Mouse (Mus musculus) intestine, postnatal 0 days (tissue): Measurements from ENCODE around the gene Btn1a1. TPM values are rescaled to one million over a fixed set of nuclear protein-coding genes. Genes with fewer than 3 reads are reported as not detected.

Experiments used
- ATAC-seq: fragments of 200-750 bp; cut with Nextera tagmentation; 2 replicates; pipeline ENCODE4 v1.8.0; 2017; ENCODE audit warnings: mild to moderate bottlenecking, moderate TSS enrichment, moderate library complexity
- H3K27ac ChIP-seq: fragments of 300-500 bp; sonication (generic); 2 replicates; pipeline ENCODE4 v1.5.1; 2014; ENCODE audit warnings: mild to moderate bottlenecking, low read depth, low read length, moderate library complexity
- H3K27me3 ChIP-seq: fragments of 300-500 bp; sonication (generic); replicated peaks from 2 replicates; pipeline ENCODE4 v1.6.1; 2014; ENCODE audit warnings: low read length, mixed read lengths; ENCODE audit not compliant: control insufficient read depth, insufficient read depth
- H3K36me3 ChIP-seq: fragments of 300-500 bp; sonication (generic); 2 replicates; pipeline ENCODE4 v1.6.1; 2014; ENCODE audit warnings: mild to moderate bottlenecking, moderate library complexity; ENCODE audit not compliant: control insufficient read depth, insufficient read depth
- H3K4me1 ChIP-seq: fragments of 300-500 bp; sonication (generic); replicated peaks from 2 replicates; pipeline ENCODE4 v1.6.1; 2014; ENCODE audit warnings: antibody characterized with exemption, low read length, mixed read lengths; ENCODE audit not compliant: control insufficient read depth, insufficient read depth
- H3K4me2 ChIP-seq: fragments of 300-500 bp; sonication (generic); replicated peaks from 2 replicates; pipeline ENCODE4 v1.6.1; 2014; ENCODE audit warnings: low read depth, mild to moderate bottlenecking, moderate library complexity
- H3K4me3 ChIP-seq: fragments of 300-500 bp; sonication (generic); 2 replicates; pipeline ENCODE4 v1.5.1; 2014; ENCODE audit warnings: low read depth, low read length
- H3K9ac ChIP-seq: fragments of 300-500 bp; sonication (generic); 2 replicates; pipeline ENCODE4 v1.6.1; 2014; ENCODE audit warnings: mild to moderate bottlenecking, low read depth, low read length
- H3K9me3 ChIP-seq: fragments of 300-500 bp; sonication (generic); 2 replicates; pipeline ENCODE4 v1.6.1; 2016; ENCODE audit warnings: mixed run types; ENCODE audit not compliant: control insufficient read depth
- CTCF ChIP-seq: sonication (generic); IDR thresholded peaks from 2 replicates; pipeline ENCODE4 v1.5.1; 2016; ENCODE audit warnings: low read depth, mild to moderate bottlenecking, control low read depth, antibody characterized with exemption, moderate library complexity
- WGBS: fragments of 180-500 bp; shearing (Covaris S2); extraction: QIAGEN DNeasy Blood & Tissue Kit; methylation state at CpG from one replicate; pipeline ENCODE4 v1.1.7; 2014; 5-methylcytosine and 5-hydroxymethylcytosine counted together
- polyA plus RNA-seq: library from polyadenylated mRNA; unstranded; fragments of >200 nt; fragmentation: Nextera tagmentation; extraction: Ambion mirVana; gene quantifications from 2 replicates; pipeline ENCODE4 v1.2.1, GENCODE M21; 2015

The Btn1a1 gene
- polyA plus RNA-seq, 1 experiment from 2014 or later = not detected

GRCm38 (mm10) chr13:23466306-23466705 is 605 bp upstream of the Btn1a1 start:
- peak overlapping the region; percentile 90; the same call in 1 of the 2 replicates for H3K4me2 ChIP-seq
- WGBS = 68% methylated on average over 1 of the region's 1 CpGs
- TF ChIP-seq CTCF = no peak
- H3K4me1 ChIP-seq = 0 out of 2 replicates have a peak, but pooled peaks cover 3% of the 10 kb centered on the region
- no peak overlapping the region for H3K4me3 ChIP-seq
- no peaks in the 10 kb centered on the region for H3K36me3 ChIP-seq
- H3K9ac ChIP-seq = no peak overlapping the region
- H3K27ac ChIP-seq = no peak overlapping the region
- ATAC-seq = no peak
- H3K9me3 ChIP-seq = no peaks in the 10 kb centered on the region
- H3K27me3 ChIP-seq = no peaks in the 10 kb centered on the region

- H3K9ac ChIP-seq = no peak overlapping the region
- TF ChIP-seq CTCF = no peak
- H3K27me3 ChIP-seq = no peaks in the 10 kb centered on the region
- H3K27ac ChIP-seq = no peak overlapping the region
- H3K4me3 ChIP-seq = peak overlapping the region; percentile 55
- 10% methylated on average over 11 of the region's 11 CpGs for WGBS
- no peak for ATAC-seq
- peak overlapping the region; percentile 90 for H3K4me2 ChIP-seq
- 0 out of 2 replicates have a peak, but pooled peaks cover 3% of the 10 kb centered on the region for H3K4me1 ChIP-seq
- H3K36me3 ChIP-seq = no peaks in the 10 kb centered on the region
- H3K9me3 ChIP-seq = no peaks in the 10 kb centered on the region
Measured at GRCm38 (mm10) chr13:23464841-23465366, 797 bp downstream of the Btn1a1 start.

GRCm38 (mm10) chr13:23464224-23464637 is 1.5 kb downstream of the Btn1a1 start:
- H3K4me1 ChIP-seq = 0 out of 2 replicates have a peak, but pooled peaks cover 3% of the 10 kb centered on the region
- no peaks in the 10 kb centered on the region for H3K36me3 ChIP-seq
- TF ChIP-seq CTCF = no peak
- H3K4me3 ChIP-seq = peak overlapping the region; percentile 55
- whole genome bisulfite sequencing = under 1% methylated on average over 29 of the region's 29 CpGs
- peak overlapping the region; percentile 90 for H3K4me2 ChIP-seq
- ATAC-seq = no peak
- no peak overlapping the region for H3K27ac ChIP-seq
- H3K9ac ChIP-seq = peak overlapping the region; percentile 27; the same call in 1 of the 2 replicates
- no peaks in the 10 kb centered on the region for H3K27me3 ChIP-seq
- no peaks in the 10 kb centered on the region for H3K9me3 ChIP-seq

DNA sequence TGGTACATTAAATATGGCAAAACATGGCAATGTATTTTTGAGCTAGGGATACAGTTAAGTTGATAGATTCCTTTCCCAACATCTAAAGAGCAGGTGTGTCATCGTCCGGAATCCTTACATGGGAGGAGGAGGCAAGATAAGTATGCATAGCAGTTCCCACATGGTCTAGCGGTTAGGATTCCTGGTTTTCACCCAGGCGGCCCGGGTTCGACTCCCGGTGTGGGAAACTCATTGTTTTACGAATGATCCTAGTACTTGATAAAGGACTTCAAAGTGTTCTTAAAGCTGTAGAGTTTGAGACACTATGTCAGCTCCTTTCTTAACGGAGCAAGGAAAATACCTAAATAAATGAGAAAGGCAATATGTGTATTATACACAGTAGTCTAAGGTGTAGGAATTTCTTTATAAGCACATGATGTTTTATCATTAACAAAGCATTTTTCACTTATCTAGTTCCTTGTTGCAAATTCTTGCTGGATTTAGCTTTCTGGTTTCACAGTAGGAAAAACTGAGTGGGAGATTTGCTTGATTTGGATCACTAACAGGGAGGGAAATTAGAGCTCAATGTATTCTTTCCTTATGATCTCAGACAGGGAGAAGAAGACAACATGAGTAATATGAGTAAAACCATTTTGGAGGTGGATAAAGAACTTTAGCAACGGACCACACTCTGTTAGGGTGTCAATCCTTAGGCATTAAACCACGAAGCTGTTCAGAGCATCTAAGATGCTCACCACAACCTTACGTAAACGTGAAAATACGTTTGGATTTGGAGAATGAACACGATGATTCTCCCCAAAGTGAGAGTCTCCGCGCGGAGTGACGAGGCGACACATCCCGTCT is 2.1 kb downstream of the Btn1a1 start:
- Histone ChIP-seq H3K4me2 (peak overlapping the region; percentile 90), H3K27me3 (no peaks in the 10 kb centered on the region), H3K4me1 (0 out of 2 replicates have a peak, but pooled peaks cover 3% of the 10 kb centered on the region), H3K4me3 (peak overlapping the region; percentile 55), H3K27ac (no peak overlapping the region), H3K9me3 (no peaks in the 10 kb centered on the region), H3K36me3 (no peaks in the 10 kb centered on the region), H3K9ac (peak overlapping the region; percentile 27; the same call in 1 of the 2 replicates)
- WGBS = under 1% methylated on average over 21 of the region's 21 CpGs
- ATAC-seq = peak; percentile 54
- no peak for TF ChIP-seq CTCF

DNA sequence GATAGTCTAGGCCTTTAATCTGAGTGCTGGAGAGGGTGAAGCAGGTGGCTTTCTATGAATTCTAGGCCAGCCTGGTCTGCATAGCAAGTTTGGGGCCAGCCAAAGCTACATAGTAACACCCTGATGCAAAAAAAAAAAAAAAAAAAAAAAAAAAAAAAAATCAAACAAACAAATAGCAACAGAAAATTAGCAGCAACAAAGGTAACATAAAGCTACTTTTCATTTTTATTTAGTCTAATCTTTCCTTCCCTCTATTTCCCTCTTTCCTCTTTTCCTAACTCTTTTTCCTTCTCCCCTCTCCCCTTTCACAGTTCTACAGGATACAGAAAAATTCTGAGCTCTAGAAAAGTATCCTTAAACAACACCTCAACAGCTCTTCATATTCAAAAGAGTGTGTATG is 3.0 kb downstream of the Btn1a1 start:
- Histone ChIP-seq H3K9ac (no peak overlapping the region), H3K4me1 (0 out of 2 replicates have a peak, but pooled peaks cover 3% of the 10 kb centered on the region)

GRCm38 (mm10) chr13:23462063-23462462 is 3.6 kb downstream of the Btn1a1 start:
- WGBS = 89% methylated on average over 4 of the region's 4 CpGs
- Histone ChIP-seq H3K27ac (no peak overlapping the region), H3K4me3 (no peak overlapping the region), H3K4me2 (no peak overlapping the region), H3K4me1 (0 out of 2 replicates have a peak, but pooled peaks cover 3% of the 10 kb centered on the region), H3K9ac (no peak overlapping the region), H3K9me3 (no peaks in the 10 kb centered on the region), H3K27me3 (no peaks in the 10 kb centered on the region), H3K36me3 (no peaks in the 10 kb centered on the region)
- TF ChIP-seq CTCF = no peak
- ATAC-seq = no peak

More for the DNA sequence above, 3.0 kb downstream of the Btn1a1 start:
- no peak for TF ChIP-seq CTCF
- no peaks in the 10 kb centered on the region for H3K36me3 ChIP-seq
- H3K27ac ChIP-seq = no peak overlapping the region
- no peak overlapping the region for H3K4me3 ChIP-seq
- no peak overlapping the region for H3K4me2 ChIP-seq
- no peak for ATAC-seq
- H3K9me3 ChIP-seq = no peaks in the 10 kb centered on the region
- H3K27me3 ChIP-seq = no peaks in the 10 kb centered on the region
